Mouse (Mus musculus) heart, adult 18-20 months (tissue): ENCODE results near the gene Morc1. TPM values are rescaled to one million over a fixed set of nuclear protein-coding genes. Genes with fewer than 3 reads are reported as not detected.

ENCODE experiments used
- DNase-seq, 2 experiments: peaks; one replicate each; pipeline ENCODE4 v3.0.0; 2021 to 2022; ENCODE audit warnings: mixed read lengths in 1 of 2
- long read RNA-seq, 2 experiments: library from polyadenylated mRNA; stranded (forward); transcript quantifications; one replicate each; pipeline ENCODE4 v2.0.0; 2021
- total RNA-seq, 2 experiments: library from RNA; stranded (reverse); gene quantifications; 2 replicates each; pipeline ENCODE4 v1.2.3; 2021

Gene Morc1
- total RNA-seq = not detected
- long read RNA-seq, experiment 1, partial matches to known transcripts = 0 of 1 reads
- long read RNA-seq, experiment 1, other reads (novel, unspliced or antisense) = 1 of 1 reads
- long read RNA-seq, experiment 2 = 0 reads

- DNase-seq = no peak
Observed at GRCm38 (mm10) chr16:48431027-48431426, at the start of gene Morc1. Gene Morc1, plus strand, starts transcription at chr16:48431237.

GRCm38 (mm10) chr16:48383582-48384257, 47.3 kb upstream of the Morc1 start:
- DNase-seq = no peak

- DNase-seq = no peak
Observed at GRCm38 (mm10) chr16:48386982-48387381, 44.1 kb upstream of the Morc1 start.

- DNase-seq = no peak
Observed at GRCm38 (mm10) chr16:48395278-48395677, 35.8 kb upstream of the Morc1 start.

DNA sequence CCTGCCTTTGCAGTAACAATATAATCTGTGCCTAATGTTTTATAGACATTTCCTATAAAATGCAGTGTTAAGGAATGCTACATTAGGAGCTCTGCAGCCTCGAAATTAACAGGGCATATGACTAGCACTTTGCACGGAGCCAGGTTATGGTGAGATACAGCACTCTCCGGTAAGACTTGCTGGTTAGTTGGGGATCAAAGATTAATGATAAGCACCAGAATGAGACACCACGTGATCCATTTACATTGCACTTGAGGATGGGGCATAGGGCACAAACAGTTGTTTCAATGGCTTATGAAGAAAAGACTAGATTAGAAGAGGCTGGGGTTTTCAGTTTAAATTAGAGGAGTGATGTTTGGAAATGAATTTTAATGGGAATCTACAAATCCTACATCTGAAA, 28.1 kb upstream of the Morc1 start:
- no peak for DNase-seq

- no peak for DNase-seq
Observed at GRCm38 (mm10) chr16:48403423-48403822, 27.6 kb upstream of the Morc1 start.

GRCm38 (mm10) chr16:48404009-48404408, 27.0 kb upstream of the Morc1 start:
- DNase-seq = no peak

DNA sequence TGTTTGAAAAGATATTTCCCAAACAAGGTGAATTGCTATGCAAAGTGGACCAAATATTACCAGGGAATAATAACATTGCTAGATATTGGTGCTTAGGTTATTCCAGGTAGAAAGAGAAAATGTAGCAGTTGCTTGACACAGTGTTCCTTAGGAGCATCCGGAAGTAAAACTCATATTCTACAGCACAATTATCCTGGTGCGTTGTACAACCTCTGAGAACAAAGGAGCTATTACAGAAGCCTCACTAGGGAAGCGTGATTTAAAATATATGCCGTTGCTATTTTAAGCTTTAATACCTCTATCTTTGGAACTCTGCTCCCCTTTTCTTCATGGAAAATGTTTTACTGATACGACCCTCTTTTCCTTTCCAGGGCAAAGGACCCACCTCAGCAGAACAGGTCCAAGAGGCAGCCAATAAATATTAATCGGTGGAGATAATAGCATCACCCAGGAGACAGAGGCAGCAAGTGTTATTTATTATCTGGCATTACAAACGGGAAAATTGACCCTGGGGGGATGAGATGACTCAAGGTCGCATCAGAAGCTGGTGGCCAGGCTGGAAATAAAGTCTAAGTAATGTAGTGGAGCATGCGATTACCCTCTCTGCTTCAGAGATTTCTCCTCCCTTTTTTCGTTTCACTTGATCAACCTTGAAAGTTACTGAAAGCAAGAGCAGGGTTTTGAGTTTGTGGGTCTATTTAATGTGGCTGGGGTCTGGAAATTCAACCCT, 25.2 kb upstream of the Morc1 start:
- no peak for DNase-seq

GRCm38 (mm10) chr16:48409580-48409979, 21.5 kb upstream of the Morc1 start:
- no peak for DNase-seq

DNA sequence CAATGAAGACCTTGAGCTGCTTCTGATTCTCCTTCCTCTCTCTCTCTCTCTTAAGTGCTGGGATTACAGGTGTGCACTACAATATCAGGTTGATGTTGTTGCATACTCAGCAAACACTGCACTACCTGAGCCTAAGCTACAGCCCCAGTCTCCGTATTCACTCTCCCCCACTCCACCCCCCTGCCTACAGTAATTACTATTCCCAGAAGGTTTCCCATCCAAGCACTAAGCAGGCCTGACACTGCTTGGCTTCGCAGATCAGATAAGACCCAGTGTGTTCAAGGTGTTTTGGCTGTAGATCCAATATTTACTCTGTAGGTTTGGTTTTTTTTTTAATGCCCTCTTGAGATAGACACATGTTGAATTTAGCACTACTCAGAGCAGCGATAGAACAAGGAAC, 20.9 kb upstream of the Morc1 start:
- no peak for DNase-seq

DNA sequence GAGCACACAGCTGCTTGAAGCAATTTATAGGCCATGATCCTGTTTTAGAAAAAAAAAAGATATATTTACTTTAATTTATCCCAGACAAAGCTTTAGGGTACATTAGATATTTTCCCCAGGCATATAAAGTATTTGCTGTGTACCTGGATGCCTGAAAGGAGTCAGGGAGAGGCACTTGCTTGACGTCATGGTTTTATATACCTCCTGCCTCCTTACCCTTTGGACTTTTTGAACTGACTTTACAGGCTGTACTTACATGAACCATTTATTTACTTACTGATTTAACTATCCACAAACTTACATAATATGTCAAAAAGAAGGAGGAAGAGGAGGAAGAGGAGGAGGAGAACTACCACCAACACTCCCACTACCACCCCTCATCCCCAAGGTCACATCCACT, 18.8 kb upstream of the Morc1 start, which contains the start of gene Gm5485:
Gm5485 (minus strand) TSS at position 171 of the 400 bp plus-strand sequence.
- DNase-seq = no peak

GRCm38 (mm10) chr16:48418557-48418956, 12.5 kb upstream of the Morc1 start:
- no peak for DNase-seq

GRCm38 (mm10) chr16:48419035-48419434, 12.0 kb upstream of the Morc1 start:
- DNase-seq = no peak

DNA sequence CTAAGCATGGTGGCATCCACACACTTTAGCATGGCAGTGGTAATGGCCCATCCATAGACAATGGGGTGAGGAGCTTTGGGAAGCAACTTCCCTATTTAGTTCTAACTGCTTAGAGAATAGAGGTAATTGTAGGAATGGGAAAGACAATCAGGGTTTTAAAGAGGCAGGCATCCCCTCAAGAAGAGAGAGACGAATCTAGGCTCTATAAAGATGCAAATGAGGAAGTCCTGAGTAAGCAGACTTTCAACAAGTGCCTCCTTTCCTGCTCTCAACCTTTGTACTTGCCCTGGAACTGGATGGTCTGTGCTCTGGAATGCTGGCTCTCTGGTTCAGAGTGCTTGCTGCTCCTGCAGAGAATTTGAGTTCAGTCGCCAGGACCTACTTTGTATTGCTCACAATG, 8.5 kb upstream of the Morc1 start:
- DNase-seq = no peak

DNA sequence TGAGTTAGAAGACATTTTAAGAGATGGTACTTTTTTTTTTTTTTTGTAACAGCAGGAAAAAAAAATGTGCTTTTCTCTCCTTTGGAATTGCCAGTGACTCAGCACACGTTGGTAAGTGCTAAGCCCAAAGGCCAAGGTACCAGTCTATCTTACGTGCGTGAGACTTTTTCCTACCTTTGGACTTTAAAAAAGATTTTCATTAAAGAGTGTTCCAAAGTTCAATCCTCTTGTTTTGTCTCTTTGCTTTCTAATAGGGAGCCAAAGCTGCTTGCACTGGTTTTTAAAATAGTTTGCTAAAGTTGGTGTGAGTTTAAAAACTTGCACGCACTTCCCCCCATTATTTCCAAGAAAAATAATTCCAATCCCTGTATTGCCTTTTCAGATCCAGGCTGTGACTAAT, 7.0 kb upstream of the Morc1 start:
- no peak for DNase-seq

DNA sequence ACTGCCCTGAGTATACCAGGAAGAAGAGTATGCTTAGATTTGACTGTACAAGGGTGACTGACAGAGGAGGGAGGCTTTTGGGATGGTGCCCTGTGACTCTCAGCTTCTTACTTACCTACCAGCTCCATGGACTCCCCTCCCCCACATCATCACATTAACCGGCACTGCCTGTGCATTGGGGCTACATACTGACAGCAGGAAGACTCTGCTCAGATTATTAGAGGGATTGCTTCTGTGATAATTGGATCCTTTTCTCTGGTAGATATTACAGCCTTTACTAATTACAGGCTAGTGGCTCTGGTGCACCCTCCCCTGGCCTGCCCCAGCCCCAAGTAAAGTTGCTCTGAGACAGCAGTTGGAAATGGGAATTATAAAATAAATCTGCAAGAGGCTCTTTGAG, 1.6 kb upstream of the Morc1 start:
- no peak for DNase-seq

- DNase-seq = no peak
Observed at GRCm38 (mm10) chr16:48435454-48435853, 4.4 kb downstream of the Morc1 start.

GRCm38 (mm10) chr16:48437476-48437875, 6.4 kb downstream of the Morc1 start:
- no peak for DNase-seq

DNA sequence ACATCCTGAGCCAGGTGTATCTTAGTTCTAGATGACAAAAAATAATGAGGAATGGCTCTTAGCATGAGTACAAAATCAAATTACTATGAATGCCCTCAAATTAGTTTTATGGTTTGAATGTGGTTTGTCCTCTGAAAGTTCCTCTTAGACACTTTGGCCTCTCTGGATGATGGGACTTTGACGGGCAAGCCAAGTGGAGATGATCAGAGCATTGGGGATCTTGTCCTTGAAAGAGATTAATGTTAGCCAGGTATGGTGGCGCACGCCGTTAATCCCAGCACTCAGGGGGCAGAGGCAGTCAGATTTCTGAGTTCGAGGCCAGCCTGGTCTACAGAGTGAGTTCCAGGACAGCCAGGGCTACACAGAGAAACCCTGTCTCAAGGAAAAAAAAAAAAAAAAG, 13.6 kb downstream of the Morc1 start:
- no peak for DNase-seq

DNA sequence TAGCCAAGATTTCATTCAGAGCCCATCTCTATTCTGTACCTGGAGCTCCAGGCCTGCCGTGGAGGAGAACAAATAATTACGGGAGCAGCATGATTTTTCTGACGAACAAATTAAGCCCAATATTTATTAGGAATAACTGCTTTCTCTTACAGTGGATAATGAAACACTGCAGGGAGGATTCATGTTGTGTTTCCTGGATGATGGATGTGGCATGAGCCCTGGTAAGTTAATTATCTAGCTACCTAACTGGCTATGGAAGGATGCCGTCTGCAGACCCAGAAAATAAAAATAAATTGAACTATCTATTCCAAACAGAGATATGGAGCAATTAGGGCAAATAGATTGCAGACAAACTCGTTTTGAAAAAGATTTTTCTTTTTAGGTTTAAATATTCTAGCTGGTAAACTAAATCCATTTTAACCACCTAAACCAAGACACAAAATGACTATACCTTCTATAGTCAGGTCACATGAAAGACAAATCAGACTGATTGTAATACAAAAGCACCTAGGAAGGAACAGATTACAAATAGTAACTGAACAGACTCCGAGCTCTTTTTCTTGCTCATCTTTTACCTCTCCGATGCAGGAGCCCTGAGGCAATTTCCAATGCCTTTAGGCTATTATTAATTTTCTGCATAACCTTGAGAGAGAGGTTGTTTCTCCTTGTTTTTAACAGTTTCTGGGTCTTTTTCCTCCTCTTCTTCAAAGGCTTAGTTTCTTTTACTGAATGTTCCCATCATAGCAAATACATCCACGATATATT, 15.3 kb downstream of the Morc1 start:
- DNase-seq = no peak

DNA sequence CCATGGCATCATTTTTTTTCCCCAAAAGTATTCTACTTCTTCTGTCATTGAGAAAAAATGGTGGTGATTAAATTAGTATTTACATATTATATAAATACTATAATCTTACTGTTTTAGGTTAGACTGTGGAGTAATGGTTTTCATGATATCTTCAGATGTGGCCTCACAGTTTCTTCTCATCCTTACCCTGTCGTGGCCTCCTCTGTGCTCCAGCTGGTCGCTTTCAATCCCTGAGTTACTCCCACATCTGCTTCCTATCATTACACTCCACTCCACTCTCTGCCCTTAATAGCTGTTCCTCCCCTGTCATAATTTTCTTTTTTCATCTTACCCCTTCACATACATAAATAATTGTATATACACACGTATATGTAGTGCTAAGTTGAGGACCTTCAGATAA, 22.2 kb downstream of the Morc1 start:
- DNase-seq = no peak

DNA sequence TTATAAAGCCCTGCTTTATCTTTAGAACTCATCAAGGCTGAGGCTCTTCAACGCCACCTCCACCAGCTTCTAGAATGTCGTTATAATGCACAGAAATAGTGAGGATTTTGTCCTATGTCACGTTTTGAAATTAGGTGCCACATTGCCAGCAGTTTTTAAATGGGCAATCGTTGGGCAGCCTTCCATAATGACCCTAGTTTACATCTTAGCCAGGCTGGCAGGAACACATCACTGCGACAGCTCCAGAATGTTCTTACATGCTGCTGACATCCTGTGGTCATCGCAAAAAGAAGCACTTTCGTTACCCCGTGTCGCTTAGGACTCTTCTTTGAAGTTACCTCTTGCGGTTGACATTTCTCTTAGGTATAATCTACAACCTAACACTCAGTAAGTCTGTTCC, 42.4 kb downstream of the Morc1 start:
- DNase-seq = no peak
